Mouse (Mus musculus) kidney, embryonic 16.5 days (tissue): ENCODE data around the gene Ccnd1. TPM values are rescaled to one million over a fixed set of nuclear protein-coding genes. Genes with fewer than 3 reads are reported as not detected.

ENCODE experiments used
- ATAC-seq: fragments of 200-750 bp; cut with Nextera tagmentation; 2 replicates; pipeline ENCODE4 v1.8.0; 2017; ENCODE audit warnings: moderate TSS enrichment; ENCODE audit not compliant: low FRiP score, low TSS enrichment
- H3K27ac ChIP-seq: fragments of 300-500 bp; sonication (generic); 2 replicates; pipeline ENCODE4 v1.5.1; 2014; ENCODE audit warnings: low read length
- H3K27me3 ChIP-seq: fragments of 300-500 bp; sonication (generic); 2 replicates; pipeline ENCODE4 v1.6.1; 2014; ENCODE audit warnings: low read length, control low read depth, mixed read lengths; ENCODE audit not compliant: insufficient read depth
- H3K36me3 ChIP-seq: fragments of 300-500 bp; sonication (generic); 2 replicates; pipeline ENCODE4 v1.6.1; 2014; ENCODE audit warnings: low read length, control low read depth, mixed read lengths; ENCODE audit not compliant: insufficient read depth
- H3K4me1 ChIP-seq: fragments of 300-500 bp; sonication (generic); 2 replicates; pipeline ENCODE4 v1.6.1; 2014; ENCODE audit warnings: low read length, control low read depth, mixed read lengths; ENCODE audit not compliant: insufficient read depth
- H3K4me2 ChIP-seq: fragments of 300-500 bp; sonication (generic); replicated peaks from 2 replicates; pipeline ENCODE4 v1.6.1; 2014; ENCODE audit warnings: low read depth, low read length
- H3K4me3 ChIP-seq: fragments of 300-500 bp; sonication (generic); 2 replicates; pipeline ENCODE4 v1.5.1; 2014; ENCODE audit warnings: mild to moderate bottlenecking, low read length
- H3K9ac ChIP-seq: fragments of 300-500 bp; sonication (generic); replicated peaks from 2 replicates; pipeline ENCODE4 v1.6.1; 2014; ENCODE audit warnings: low read length
- H3K9me3 ChIP-seq: fragments of 300-500 bp; sonication (generic); 2 replicates; pipeline ENCODE4 v1.6.1; 2016; ENCODE audit warnings: low read length, control low read depth
- WGBS: fragments of 180-500 bp; shearing (Covaris S2); extraction: QIAGEN DNeasy Blood & Tissue Kit; methylation state at CpG from one replicate; pipeline ENCODE4 v1.1.7; 2014; 5-methylcytosine and 5-hydroxymethylcytosine counted together
- polyA plus RNA-seq: library from polyadenylated mRNA; unstranded; fragments of >200 nt; fragmentation: Nextera tagmentation; extraction: Ambion mirVana; gene quantifications from 2 replicates; pipeline ENCODE4 v1.2.1, GENCODE M21; 2015

Ccnd1 gene
- polyA plus RNA-seq, 1 experiment from 2014 or later = 185 TPM

GRCm38 (mm10) chr7:144883106-144883505 lies 56.6 kb downstream of the Ccnd1 start:
- no peak for ATAC-seq
- no peaks in the 10 kb centered on the region for H3K36me3 ChIP-seq
- WGBS = 43% methylated on average over 2 of the region's 2 CpGs
- no peaks in the 10 kb centered on the region for H3K27me3 ChIP-seq
- no peaks in the 10 kb centered on the region for H3K9me3 ChIP-seq
- no peak overlapping the region for H3K4me2 ChIP-seq
- H3K9ac ChIP-seq = no peak overlapping the region
- H3K4me1 ChIP-seq = no peaks in the 10 kb centered on the region
- H3K4me3 ChIP-seq = no peak overlapping the region
- no peak overlapping the region for H3K27ac ChIP-seq

Other genes with a start within 250 kb of the Ccnd1 start
- gene Ano1, start 188.0 kb downstream of the Ccnd1 start, polyA plus RNA-seq = 53.6 and 56.5 TPM in 2 replicates
- gene Fgf3, start 101.8 kb downstream of the Ccnd1 start, polyA plus RNA-seq = 0.58 and 0.87 TPM in 2 replicates
- 0.05 TPM in 1 of 2 replicates, not detected in the other for gene Fgf4, start 92.6 kb downstream of the Ccnd1 start, polyA plus RNA-seq
- 2.9 and 3.1 TPM in 2 replicates for gene Fgf15, start 43.4 kb downstream of the Ccnd1 start, polyA plus RNA-seq
- 31.4 and 33.7 TPM in 2 replicates for gene LTO1, start 24.8 kb downstream of the Ccnd1 start, polyA plus RNA-seq